Mouse (Mus musculus): ENCODE measurements around the gene Plxna4.
A peak's percentile ranks its signal among the peaks of the same experiment; 100 is the strongest.
"Not testable (repeated sequence)": the region's sequence is repeated elsewhere in the genome, so short reads cannot be mapped to it uniquely, and the experiment has no call there.

Gene Plxna4

DNA sequence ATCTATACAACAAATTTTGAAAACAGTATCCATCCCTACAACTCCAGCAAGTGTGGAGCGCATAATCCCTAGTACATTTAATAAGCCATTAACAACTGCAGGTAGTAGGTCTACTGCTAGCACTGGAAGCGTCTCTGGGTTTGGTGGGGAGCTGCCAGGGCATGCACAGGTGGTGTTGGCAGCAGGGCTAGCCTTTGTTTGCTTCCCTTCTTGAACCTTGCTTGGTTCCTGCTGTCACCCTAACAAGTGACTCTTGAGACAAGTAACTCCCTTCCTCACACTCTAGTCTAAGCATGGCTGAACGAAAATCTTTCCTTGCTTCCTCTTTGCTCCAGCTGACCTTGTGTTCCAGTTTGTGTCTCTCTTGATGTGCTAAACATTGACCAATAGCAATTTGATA lies 44.0 kb downstream of the Plxna4 start:
- DNase-seq (ENCODE audit: low spot score in 2 of 2): no peak

DNA sequence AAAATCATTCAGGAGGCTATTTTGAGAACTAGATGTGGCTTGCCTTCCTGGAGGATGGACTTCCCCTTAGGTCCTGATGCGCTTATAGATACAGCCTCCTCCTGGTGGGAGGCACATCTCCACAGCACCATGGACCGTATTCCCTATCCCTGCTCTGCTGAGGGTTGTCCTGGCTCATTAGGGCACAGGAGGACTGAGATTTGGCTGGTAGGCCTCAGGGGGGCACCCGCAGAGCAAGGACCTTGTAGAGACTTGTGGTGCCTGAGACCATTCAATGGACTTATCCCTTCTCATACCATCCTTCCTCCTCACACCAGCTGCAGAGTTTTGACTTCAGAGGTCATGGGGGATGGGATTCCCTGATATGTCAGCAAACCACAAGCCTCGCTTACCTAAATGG lies 47.8 kb downstream of the Plxna4 start:
- DNase-seq (ENCODE audit: low spot score in 2 of 2): no peak

DNA sequence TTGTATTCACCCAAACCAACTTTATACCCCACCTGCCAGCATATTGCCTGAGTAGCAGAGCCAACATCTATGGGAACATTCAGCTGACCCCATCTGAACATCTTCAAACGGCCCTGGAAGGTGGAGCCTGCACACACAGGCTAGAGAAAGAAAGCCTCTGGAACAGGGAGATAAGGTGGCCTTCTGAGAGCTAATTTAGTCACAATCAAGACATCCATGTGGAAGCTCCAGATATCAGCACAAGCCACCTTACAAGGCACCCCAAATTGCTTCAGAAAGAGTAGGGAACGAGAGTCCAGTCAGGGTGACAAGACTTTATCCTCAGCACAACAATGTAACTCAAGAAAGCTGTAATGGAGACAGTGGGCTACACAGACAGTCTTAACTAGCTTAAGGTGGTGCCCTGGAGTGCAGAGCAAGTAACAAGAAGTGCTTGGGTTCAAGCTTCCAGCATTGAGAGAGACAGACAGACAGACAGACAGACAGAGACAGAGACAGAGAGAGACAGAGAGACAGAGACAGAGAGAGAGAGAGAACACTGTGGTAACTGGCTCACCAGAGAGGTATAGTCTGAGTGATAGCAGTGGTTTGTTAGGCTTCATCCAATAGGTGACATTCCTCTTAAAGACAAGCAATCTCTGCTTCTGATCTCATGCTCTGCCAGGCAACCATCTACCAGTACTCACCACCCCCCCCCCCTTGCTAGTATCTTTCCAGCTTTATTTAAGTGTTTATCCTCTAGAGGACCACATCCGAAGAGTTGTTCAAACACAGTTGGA lies 53.8 kb downstream of the Plxna4 start:
- no peak for DNase-seq (ENCODE audit: low spot score in 2 of 2)

DNA sequence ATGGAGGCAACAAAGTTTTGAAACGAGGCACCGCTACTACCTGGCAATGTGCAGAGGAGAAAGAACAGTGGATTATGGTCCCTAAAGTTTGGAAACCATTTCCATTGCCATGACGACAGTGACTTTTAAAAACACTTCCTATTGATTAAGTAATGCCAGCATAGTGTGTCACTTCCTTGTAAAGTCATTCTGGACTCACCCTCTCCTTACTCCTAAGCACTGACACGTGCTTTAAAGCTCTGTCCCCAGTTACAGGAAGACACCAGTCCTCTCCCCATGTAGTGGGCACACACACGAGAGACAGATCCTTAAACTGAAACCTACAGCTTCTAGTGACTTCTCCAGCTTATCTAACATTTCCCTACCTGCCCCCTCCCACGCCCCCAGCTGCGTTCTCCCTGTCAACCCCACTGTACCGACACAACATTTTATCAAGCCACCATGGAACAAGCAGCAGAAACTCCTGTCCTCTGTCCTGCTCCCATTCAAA lies 59.9 kb downstream of the Plxna4 start:
- no peak for DNase-seq (ENCODE audit: low spot score in 2 of 2)

DNA sequence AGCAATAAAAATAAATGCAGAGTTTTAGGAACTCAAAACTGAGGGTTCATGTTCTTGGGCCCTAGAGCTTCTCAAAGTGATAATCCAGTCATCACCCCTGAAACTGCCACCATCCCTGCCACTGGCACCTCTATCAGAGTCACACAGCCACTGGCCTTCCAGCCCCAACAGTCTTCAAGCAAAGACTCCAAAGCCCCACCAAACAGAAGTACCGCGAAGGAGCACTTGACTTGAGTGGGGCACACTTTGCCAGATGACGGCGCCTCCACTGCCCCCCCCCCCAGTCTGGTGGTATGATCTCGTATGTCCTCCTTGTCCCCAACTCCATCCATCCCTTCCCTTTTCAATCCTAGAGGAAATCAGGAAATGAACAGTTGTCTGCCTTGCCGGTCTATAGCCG lies 60.5 kb downstream of the Plxna4 start:
- DNase-seq (ENCODE audit: low spot score in 2 of 2): no peak

DNA sequence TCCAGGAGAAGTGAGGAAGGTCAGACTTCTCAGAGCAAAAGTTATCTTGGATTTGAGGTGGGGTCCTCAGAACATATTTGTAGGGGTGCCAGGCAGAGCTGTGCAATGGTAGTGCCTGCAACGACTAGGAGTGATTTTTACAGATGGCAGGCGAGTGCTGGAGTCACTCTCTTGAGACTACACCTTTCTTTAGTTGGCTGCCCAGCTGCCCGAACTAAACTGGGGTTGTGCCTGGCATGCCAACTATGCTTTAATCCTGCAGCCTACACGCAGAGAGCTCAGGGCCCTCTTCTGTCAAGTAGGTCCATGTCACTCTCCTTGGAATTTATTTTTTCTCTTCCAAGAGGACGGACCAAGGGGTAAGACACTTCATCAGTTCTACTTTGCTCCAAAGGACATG lies 61.2 kb downstream of the Plxna4 start:
- no peak for DNase-seq (ENCODE audit: low spot score in 2 of 2)

DNA sequence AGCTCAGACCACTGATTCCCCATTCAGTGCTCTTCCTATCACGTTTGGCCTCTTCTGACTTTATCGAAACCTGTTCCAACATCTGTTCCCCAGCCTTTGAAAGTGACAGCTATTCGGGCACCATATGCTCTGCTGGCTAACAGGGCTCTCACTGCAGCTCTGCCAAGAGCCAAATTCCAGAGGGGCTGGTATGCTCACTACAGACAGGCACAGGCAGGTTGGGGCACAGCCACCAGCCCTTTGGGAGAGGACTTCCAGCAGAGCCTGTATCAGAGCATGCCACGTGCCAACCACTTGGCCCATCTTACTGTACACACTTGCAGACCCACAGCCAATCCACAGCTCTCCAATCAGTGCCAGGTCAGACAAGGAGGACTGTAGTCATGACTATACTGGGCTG lies 67.9 kb downstream of the Plxna4 start:
- DNase-seq (ENCODE audit: low spot score in 2 of 2): no peak

DNA sequence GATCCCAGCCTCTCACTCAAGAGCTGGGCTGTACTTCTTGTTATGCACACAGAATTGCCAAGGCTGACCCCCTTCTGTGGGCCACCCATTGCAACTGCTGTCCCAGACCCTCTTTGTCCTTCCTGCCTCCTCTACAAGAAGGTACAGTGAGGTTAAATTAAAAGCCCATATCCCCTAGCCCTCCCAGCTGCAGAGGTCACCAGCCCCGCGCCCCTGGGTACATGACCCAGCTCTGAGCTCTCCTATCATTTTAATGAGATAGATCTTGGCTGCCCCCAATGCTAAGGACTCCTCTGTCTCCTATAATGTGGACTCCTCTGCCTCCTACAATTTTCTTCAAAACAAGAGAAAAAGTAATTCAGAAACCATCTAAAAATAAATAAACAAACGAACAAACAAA lies 69.4 kb downstream of the Plxna4 start:
- no peak for DNase-seq (ENCODE audit: low spot score in 2 of 2)

DNA sequence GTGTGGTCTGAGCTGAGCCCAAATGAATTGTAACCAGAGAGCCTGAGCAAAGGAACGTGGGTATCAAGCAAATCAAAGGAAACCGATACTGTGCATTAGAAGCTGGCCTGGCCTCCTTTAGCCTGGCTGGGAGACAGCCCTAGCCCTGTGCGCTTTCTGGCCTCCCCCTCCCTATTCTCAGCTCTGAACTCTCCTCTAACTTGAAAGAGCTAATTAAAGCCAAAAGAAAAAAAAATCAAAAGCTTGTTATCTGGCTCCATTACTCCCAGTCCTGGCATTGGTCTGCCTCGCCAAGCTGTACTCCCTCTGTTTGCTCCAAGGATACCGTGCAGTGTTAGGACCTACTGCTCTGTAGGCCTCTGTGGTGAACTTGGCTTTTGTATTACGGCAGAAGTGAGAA lies 73.9 kb downstream of the Plxna4 start:
- DNase-seq (ENCODE audit: low spot score in 2 of 2): no peak

DNA sequence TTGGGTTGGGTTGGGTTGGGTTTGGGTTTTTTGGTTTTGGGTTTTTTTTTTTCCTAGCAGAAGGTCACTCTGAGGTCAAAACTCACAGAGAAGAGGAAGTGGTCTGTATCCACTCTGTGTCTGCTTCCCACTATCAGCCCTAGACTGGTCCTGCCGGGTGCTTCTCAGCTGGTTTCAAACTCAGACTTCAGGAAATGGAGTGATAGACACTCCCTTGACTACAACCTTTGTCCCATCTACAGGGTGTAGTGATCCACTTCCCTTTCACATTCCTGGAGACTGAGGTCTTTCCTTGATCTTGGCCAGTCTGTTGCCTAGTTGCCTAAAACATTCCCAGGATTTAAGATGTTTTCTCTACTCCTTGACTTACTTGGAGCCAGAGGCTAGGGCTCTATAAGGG lies 76.0 kb downstream of the Plxna4 start:
- no peak for DNase-seq (ENCODE audit: low spot score in 2 of 2)

DNA sequence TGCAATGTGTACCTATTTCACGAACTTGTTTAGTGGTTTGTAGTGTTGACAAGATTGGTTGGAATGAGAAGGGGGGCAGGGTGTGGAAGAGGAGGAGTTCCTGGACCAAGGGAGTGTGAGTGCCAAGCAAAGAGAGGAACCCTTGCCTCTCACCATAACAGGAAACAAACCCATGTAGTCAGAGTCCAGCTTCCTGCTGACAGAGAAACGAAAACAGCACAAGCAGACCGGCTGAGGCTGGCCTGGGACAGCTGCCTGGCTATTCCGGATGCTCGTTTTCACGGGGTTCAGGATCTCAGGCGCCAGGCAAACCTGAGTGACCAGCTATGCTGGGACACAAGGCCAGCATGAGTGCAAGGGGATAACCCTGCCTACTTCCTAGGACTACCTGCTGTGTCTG lies 77.1 kb downstream of the Plxna4 start:
- DNase-seq (ENCODE audit: low spot score in 2 of 2): no peak

DNA sequence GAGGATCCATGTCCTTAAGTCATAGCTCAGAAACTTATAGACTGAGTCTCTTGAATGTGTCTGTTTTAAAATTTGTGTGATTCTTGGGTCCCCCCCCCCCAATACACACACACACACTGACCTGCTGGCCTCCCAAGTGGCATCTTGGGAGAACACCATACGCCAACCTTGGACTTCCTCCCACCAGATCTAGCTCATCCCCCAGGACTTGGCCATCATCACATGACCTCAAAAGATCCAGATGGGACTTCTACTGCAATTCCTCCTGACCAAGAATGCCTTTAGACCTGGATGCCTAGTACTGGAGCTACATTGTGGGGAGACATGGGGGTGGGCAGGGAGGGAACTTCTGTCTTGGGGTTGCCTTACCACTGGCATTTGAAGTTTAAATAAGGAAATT lies 77.5 kb downstream of the Plxna4 start:
- DNase-seq (ENCODE audit: low spot score in 2 of 2): no peak

DNA sequence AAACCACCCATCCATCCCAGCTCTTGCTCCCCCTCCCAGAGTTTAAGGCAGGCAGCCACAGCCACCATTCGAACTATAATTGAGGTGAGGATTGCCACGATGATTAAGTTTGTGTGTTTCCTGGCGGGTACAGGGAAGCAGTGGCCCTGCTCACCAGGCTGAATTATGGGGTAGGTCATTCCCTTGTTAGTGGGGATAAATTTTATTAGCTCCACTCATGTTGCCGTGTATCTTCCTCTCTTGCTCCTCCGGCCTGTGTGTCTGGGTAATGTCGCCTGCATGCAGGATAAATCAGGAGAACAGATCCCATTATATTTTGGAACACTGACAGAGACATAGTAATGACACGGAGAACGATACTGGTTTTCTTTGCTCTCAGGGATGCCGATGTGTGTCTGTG lies 78.9 kb downstream of the Plxna4 start:
- no peak for DNase-seq (ENCODE audit: low spot score in 2 of 2)

DNA sequence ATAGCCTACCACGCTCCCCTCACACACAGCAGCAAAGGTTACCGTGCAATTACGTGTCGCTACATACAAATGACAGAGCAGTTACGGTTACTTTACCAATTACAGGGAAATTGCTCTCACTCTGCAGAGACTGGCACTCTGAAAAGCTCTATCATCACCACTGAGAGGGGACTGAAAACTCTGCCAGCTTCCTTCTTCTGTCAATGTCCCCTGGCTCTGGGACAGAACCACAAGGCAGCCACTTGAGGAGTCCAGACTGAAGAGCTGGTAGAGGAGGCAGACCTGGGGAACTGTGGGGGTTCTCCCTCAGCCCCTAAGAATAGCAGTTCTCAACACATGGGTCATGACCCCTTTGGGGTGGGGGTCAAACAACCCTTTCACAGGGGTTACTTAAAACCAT lies 83.0 kb downstream of the Plxna4 start:
- DNase-seq (ENCODE audit: low spot score in 2 of 2): no peak

DNA sequence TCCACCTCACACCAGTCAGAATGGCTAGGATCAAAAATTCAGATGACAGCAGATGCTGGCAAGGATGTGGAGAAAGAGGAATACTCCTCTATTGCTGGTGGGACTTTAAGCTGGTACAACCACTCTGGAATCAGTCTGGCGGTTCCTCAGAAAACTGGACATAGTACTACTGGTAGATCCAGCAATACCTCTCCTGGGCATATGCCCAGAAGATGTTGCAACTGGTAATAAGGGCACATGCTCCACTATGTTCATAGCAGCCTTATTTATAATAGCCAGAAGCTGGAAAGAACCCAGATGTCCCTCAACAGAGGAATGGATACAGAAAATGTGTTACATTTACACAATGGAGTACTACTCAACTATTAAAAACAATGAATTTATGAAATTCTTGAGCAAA lies 86.8 kb downstream of the Plxna4 start:
- DNase-seq (ENCODE audit: low spot score in 2 of 2): not testable (repeated sequence)

DNA sequence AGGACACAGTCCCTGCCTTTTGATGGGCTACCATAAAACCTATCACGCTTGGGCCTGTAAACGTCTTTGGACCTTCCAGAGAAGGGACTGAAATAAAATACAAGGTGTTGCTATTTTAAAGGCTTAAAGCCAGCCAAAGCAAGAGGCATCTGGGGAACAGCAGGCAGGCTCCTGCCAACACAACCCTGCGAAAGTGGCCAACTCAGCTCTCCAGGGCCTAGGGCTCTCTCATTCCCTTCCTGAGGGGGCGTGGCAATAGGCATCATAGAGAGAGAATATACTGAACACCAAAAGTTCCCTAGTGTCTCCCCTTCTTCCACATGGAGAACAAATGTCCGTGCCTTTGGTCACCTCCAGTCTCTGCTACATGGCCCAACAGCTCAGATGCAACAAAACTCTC lies 89.9 kb downstream of the Plxna4 start:
- no peak for DNase-seq (ENCODE audit: low spot score in 2 of 2)

DNA sequence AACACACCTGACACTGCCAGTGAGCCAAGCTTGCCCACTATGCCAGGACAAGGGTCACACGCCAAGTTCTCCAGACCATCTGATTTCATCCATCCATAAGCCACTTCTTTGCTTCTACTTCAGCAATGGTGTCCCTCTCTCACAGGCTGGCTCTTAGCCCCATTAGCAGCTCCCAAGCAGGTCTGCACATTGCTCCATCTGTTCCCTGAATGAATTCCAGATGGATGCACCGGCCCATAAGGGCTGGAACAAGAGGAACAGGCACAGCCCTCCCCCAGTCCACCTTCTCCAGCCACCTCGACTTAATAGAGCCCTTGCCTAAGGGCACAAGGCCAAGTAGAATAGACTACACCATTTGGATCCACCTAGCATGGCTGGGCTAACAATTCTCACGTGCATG lies 91.9 kb downstream of the Plxna4 start:
- DNase-seq (ENCODE audit: low spot score in 2 of 2): no peak

DNA sequence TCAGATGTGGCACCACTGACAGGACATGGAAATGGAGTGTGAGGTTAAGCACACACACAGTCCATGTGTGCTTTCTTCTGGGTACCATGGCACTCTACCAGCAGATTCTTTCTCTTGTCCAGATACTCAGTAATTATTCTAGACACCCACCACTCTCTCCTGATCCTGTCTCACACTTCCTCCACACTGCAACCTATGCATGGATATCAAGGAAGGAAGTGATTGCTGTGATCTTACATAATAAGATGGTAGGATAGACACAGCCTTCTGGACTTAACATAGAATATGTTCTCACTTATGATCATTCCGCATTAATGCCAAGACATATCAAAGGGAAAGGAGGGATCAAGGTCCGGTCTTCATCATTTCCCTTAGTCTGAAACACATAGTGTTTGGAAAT lies 92.5 kb downstream of the Plxna4 start:
- no peak for DNase-seq (ENCODE audit: low spot score in 2 of 2)

DNA sequence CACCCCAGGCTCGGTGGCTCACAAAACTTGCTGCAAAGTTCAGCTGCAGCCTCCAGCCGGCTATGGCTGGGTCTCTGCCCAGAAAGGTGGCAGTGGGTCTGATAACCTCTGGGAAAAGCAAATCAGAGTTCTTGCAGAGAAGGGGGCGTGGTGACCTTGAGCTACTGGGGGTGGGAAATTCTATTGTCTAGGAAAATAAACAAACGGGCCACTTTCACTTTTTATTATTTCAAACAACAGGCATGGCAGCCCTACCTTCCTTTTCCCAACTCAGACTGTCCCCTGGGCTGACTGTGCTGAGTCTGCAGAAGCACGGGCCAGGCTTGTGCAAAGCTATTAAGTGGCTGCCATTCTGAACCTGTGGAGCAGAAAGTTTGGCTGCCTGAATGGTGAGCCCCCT lies 94.4 kb downstream of the Plxna4 start:
- DNase-seq (ENCODE audit: low spot score in 2 of 2): peak in 1 of 2 experiments; percentile 29

DNA sequence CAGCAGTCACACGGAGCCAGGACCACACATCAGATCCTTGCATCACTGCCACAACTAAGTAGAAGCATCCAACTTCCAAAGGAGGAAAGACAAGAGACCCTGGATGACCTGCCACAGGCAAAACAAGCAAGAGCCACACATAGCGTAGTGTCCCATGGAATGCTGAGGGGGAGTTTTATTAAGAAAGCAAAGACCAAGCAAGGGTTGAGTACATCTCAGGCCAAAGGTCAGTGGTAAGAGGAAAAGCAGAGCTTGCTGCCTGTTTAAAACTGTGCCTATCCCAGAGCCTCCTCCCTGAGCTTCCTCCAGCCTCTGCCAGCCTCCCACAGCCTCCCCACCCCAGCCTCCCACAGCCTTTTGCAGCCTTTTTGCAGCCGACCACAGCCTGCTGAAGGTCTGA lies 100.9 kb downstream of the Plxna4 start:
- no peak for DNase-seq (ENCODE audit: low spot score in 2 of 2)

DNA sequence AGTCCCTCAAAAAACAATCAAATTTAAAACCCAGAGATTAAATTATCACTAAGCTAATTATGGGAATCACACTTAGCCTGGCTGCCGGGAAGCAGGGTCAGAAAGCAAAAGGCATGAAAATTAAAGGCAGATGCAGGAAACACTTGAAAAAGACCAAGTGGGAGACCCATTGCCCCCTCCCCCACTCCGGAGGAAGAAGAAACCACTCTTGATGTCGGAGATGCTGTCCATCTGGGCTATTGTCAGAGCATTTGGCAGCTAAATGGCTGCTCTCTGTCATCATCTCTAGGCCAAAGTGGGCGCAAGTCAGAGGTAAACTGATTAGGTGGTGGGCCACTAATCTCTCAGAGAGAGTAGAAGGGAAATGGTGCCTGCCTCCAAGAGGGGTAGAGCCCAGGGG lies 105.5 kb downstream of the Plxna4 start:
- no peak for DNase-seq (ENCODE audit: low spot score in 2 of 2)

DNA sequence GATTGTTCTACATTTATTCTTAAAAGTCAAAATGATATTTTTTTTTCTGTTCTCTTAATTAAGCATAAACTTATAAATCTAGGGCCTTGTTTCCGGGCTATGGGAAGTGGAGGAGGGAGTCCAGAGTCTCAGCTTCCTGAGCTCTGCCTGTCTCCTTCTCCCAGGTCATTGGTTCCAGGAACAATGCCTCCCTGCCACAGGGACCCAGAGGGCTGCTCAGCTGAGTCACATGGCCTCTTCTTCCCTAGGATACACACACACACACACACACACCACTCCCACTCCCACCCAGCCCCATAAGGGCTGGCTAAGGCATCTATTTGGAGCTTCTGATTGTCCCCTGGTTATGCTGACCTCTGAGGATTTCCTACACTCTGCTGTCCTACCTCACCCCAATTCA lies 107.3 kb downstream of the Plxna4 start:
- no peak for DNase-seq (ENCODE audit: low spot score in 2 of 2)

DNA sequence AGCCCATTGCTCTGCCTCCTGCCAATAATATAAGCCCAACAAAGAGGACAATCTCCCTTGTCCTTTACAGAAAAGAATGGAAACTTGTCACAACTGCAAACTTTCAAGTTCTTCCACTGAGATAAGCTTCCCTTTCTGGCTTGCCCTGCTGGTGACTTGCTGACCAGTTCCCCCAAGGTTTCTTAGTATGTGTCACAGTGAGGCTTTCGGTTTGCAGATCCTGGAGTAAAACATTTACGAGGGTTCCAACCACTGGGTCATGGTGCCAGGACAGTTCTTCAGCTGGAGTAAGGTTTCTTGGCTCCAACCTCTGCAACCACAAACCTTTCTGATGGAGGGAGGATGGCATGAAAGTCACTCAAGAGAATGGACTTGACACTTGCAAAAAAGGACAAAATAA lies 108.2 kb downstream of the Plxna4 start:
- no peak for DNase-seq (ENCODE audit: low spot score in 2 of 2)

DNA sequence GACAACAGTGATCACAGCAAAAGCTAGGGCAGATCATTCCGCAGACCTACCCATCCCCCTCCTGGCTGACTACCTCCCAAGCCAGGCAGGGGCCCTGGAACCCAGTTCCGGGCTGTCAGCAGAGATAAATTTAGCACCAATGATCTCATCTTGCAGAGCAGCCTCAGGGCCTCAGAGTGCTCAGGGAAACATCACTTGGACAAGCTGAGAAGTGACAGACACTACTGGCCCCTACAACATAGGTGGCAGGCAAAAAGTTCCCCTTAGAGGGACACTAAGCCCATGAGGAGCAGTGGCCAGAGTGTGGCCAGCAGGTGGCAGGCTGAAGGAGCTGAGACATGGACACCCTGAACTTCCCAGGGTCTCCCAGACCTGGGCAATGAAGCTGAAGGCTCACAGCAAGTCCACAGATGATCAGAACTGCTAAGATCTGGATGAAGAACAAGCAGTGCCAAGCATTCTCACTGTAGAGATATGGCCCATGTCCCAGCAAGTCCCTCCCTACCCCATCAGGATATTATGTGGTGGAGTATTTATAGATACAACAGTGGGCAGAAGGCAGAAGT lies 108.7 kb downstream of the Plxna4 start:
- DNase-seq (ENCODE audit: low spot score in 2 of 2): peak in 1 of 2 experiments; percentile 33

Measured in urinary bladder, postnatal 4 days (tissue).